ENCODE assay signal across 7 mouse cellular contexts in genomic region chr10:53596677-53597120, GRCm38 (mm10). TPM values are rescaled to one million over a fixed set of nuclear protein-coding genes. Genes with fewer than 3 reads are reported as not detected.
A peak's percentile ranks its signal among the peaks of the same experiment; 100 is the strongest.
DNase-seq lines count a peak whose midpoint lies in the region; ATAC-seq lines count a peak whose summit lies in the region.

Gene Asf1a, plus strand, starts transcription at chr10:53596757.

- no peaks in the 10 kb centered on the region for H3K9me3 ChIP-seq in intestine, embryonic 15.5 days
- no peaks in the 10 kb centered on the region for H3K9me3 ChIP-seq in midbrain, embryonic 10.5 days (replicated peaks)

- H3K27me3 ChIP-seq in intestine, embryonic 15.5 days (replicated peaks): no peaks in the 10 kb centered on the region
- no peaks in the 10 kb centered on the region for H3K27me3 ChIP-seq in midbrain, embryonic 10.5 days (ENCODE audit: low read depth, poor library complexity, severe bottlenecking)

- 0 out of 2 replicates have a peak, but pooled peaks cover 9% of the 10 kb centered on the region for H3K4me1 ChIP-seq in intestine, embryonic 15.5 days (replicated peaks)
- H3K4me1 ChIP-seq in midbrain, embryonic 10.5 days: peaks cover 34% of the 10 kb centered on the region

- intact Hi-C loops in gastrocnemius, postnatal 36 days (cut with DNase I): no loop called here
- intact Hi-C loops in left cerebral cortex, postnatal 25 days (cut with DNase I): loop anchor here (1.0 to 10.0 kb wide), 3 partner anchors 33 to 252 kb away; partner anchors contain the start of gene Cep85l

- H3K27ac ChIP-seq in intestine, embryonic 15.5 days: peak within 1 kb of the TSS; percentile 99
- peak within 1 kb of the TSS; percentile 98 for H3K27ac ChIP-seq in midbrain, embryonic 10.5 days (replicated peaks)

- no peaks in the 10 kb centered on the region for H3K36me3 ChIP-seq in intestine, embryonic 15.5 days
- peaks cover 22% of the 10 kb centered on the region for H3K36me3 ChIP-seq in midbrain, embryonic 10.5 days

- peak; percentile 99 for DNase-seq in adrenal gland, adult 2 months
- DNase-seq in embryo, embryonic 11.5 days (ENCODE audit: low read depth, low spot score): peak; percentile 94
- DNase-seq in gastrocnemius, postnatal 36 days: peak; percentile 91 to 94
- DNase-seq in left cerebral cortex, postnatal 25 days (ENCODE audit: low spot score in 2 of 2): peak; percentile 96 to 98
- DNase-seq in midbrain, embryonic 10.5 days (ENCODE audit: low spot score): peak; percentile 97
- peak; percentile 93 for DNase-seq in right cerebral cortex, postnatal 4 days

- WGBS in intestine, embryonic 15.5 days: under 1% methylated on average over 50 of the region's 52 CpGs
- WGBS in midbrain, embryonic 10.5 days: under 1% methylated on average over 51 of the region's 52 CpGs

- peak; percentile 99 for ATAC-seq in intestine, embryonic 15.5 days

- peak within 1 kb of the TSS; percentile 90 for H3K4me3 ChIP-seq in intestine, embryonic 15.5 days (replicated peaks)
- H3K4me3 ChIP-seq in midbrain, embryonic 10.5 days: peak within 1 kb of the TSS; percentile 95

- peak within 1 kb of the TSS; percentile 81 for H3K4me2 ChIP-seq in intestine, embryonic 15.5 days (replicated peaks)

- H3K9ac ChIP-seq in intestine, embryonic 15.5 days: peak within 1 kb of the TSS; percentile 94

RNA-seq across cellular contexts. Expression of gene Asf1a, which starts in this region (rescaled TPM):
- 10 to 100 TPM; 26.4 to 36.6 TPM for total RNA-seq in adrenal gland, adult 2 months (2021)
- polyA plus RNA-seq in adrenal gland, adult 2 months (2012; rRNA removed): 1.8 TPM in 2 replicates
- 10 to 100 TPM; 17.4 to 23.4 TPM for total RNA-seq in gastrocnemius, postnatal 36 days (2021)
- 79.3 and 97.2 TPM in 2 replicates for polyA plus RNA-seq in intestine, embryonic 15.5 days (2015; fragmentation: Nextera tagmentation; extraction: Ambion mirVana)
- 10 to 100 TPM; 22.1 to 25.1 TPM for total RNA-seq in left cerebral cortex, postnatal 25 days (2021)
- 162 and 167 TPM in 2 replicates for polyA plus RNA-seq in midbrain, embryonic 10.5 days (2016; fragmentation: Nextera tagmentation; extraction: Ambion mirVana)

Comparison
In these comparisons a context has a peak if more than half of its experiments do, and no peak if none do; other contexts are left out.
1. Peak in every context shown above with its lines: DNase-seq, ATAC-seq, H3K4me3 ChIP-seq and H3K27ac ChIP-seq.
2. RNA of gene Asf1a (polyA plus RNA-seq): 162 to 167 TPM in midbrain, embryonic 10.5 days and 79.3 to 97.2 TPM in intestine, embryonic 15.5 days; 1.8 TPM in adrenal gland, adult 2 months; every median in the first group is over 10 times any median in the second.